8 mouse cellular contexts compared by ENCODE assay signal in genomic region chr1:156985657-156986640, GRCm38 (mm10). TPM values are rescaled to one million over a fixed set of nuclear protein-coding genes. Genes with fewer than 3 reads are reported as not detected.
DNase-seq lines count a peak whose midpoint lies in the region; TF ChIP-seq lines count a peak whose summit lies in the region.
"Had no signal": no experiment of that assay in that cellular context is flagged by ENCODE, and none has a peak within 500 bp of the region (broad histone marks: within the 10 kb centered on the region; RNA-seq: fewer than 3 reads in every experiment).

No protein-coding gene starts in this region.

- 61% methylated on average over 6 of the region's 6 CpGs for WGBS in liver, adult 2 months

- H3K27ac ChIP-seq in liver, adult 2 months (replicated peaks; ENCODE audit: insufficient read depth, low read depth, low read length), result peak overlapping the region; percentile 47

- TF ChIP-seq CTCF in liver, adult 2 months (IDR thresholded peaks at IDR 0.05; ENCODE audit: low read depth, low read length), result no peak

- H3K9ac ChIP-seq in liver, adult 2 months (ENCODE audit: low read depth, low read length), result no peak overlapping the region

- H3K36me3 ChIP-seq in liver, adult 2 months (ENCODE audit: control insufficient read depth, insufficient read depth, low read length), result no peaks in the 10 kb centered on the region
- no peaks in the 10 kb centered on the region for H3K36me3 ChIP-seq in splenic B cell, adult 2 months (ENCODE audit: control insufficient read depth, insufficient read depth, low read length, poor library complexity, severe bottlenecking)

- no peak for TF ChIP-seq POLR2A in liver, adult 2 months (IDR thresholded peaks at IDR 0.05; ENCODE audit: extremely low read depth, insufficient read depth, low read length)

- no peaks in the 10 kb centered on the region for H3K79me2 ChIP-seq in liver, adult 2 months (ENCODE audit: control insufficient read depth, insufficient read depth, low read length)

- no peak overlapping the region for H3K4me3 ChIP-seq in liver, adult 2 months (ENCODE audit: insufficient read depth, low read depth, low read length)

- H3K27me3 ChIP-seq in liver, adult 2 months (ENCODE audit: control insufficient read depth, insufficient read depth, low read length), result no peaks in the 10 kb centered on the region
- no peaks in the 10 kb centered on the region for H3K27me3 ChIP-seq in splenic B cell, adult 2 months (ENCODE audit: control insufficient read depth, insufficient read depth, low read length, poor library complexity, severe bottlenecking)

- DNase-seq in lung, postnatal 36 days, result peak; percentile 43
- DNase-seq in lung, postnatal 10 days, result no peak
- DNase-seq in c-Kit-negative CD71-positive TER-119-positive erythroid progenitor cells, embryonic 14.5 days (ENCODE audit: low read depth, low spot score), result peak; percentile 32
- peak; percentile 46 for DNase-seq in liver, adult 2 months (ENCODE audit: extremely low read depth, low read depth, low spot score)
- DNase-seq in splenic B cell, adult 2 months (ENCODE audit: low read depth, low spot score), result peak; percentile 90
- no peak for DNase-seq in urinary bladder, postnatal 25 days (ENCODE audit: low spot score)
- no peak for DNase-seq in urinary bladder, adult 18-20 months (ENCODE audit: low spot score in 2 of 2)
- DNase-seq: lung, postnatal 14 days had no signal

- H3K4me1 ChIP-seq in liver, adult 2 months (ENCODE audit: control insufficient read depth, insufficient read depth, low read length), result peaks cover 2% of the 10 kb centered on the region; the same call in 1 of the 2 replicates

RNA-seq across cellular contexts. Expression of gene Ralgps2, which starts 46.5 kb away (rescaled TPM):
- 18.9 and 20.4 TPM in 2 replicates for total RNA-seq in liver, adult 2 months (2014; rRNA removed)
- 2.7 and 3.4 TPM in 2 replicates for polyA plus RNA-seq in liver, adult 2 months (2012; rRNA removed)

Comparison
In these comparisons a context has a peak if more than half of its experiments do, and no peak if none do; other contexts are left out.
1. DNase-seq: peak in lung, postnatal 36 days (single experiment), c-Kit-negative CD71-positive TER-119-positive erythroid progenitor cells, embryonic 14.5 days (single experiment), liver, adult 2 months (single experiment) and splenic B cell, adult 2 months (single experiment); none in lung, postnatal 10 days (single experiment), urinary bladder, postnatal 25 days (single experiment) and urinary bladder, adult 18-20 months (0 of 2).